Comparison of ENCODE assay signal across 12 mouse cellular contexts in genomic region chr1:37509437-37509836, GRCm38 (mm10).
"Had no signal": no experiment of that assay in that cellular context is flagged by ENCODE, and none has a peak within 500 bp of the region (broad histone marks: within the 10 kb centered on the region; RNA-seq: fewer than 3 reads in every experiment).

No protein-coding gene starts in this region.

- H3K27me3 ChIP-seq: limb, embryonic 12.5 days; liver, embryonic 13.5 days; lung, embryonic 15.5 days; megakaryocyte, embryonic 14.5 days; midbrain, embryonic 15.5 days had no signal

- H3K9me3 ChIP-seq: liver, embryonic 13.5 days; lung, embryonic 15.5 days; midbrain, embryonic 15.5 days had no signal

- H3K27ac ChIP-seq: limb, embryonic 12.5 days; liver, embryonic 13.5 days; lung, embryonic 15.5 days; macrophage; midbrain, embryonic 15.5 days; neural tube, embryonic 12.5 days had no signal

- H3K9ac ChIP-seq: limb, embryonic 12.5 days; liver, embryonic 13.5 days; liver, postnatal 0 days; lung, embryonic 15.5 days; midbrain, embryonic 15.5 days; neural tube, embryonic 12.5 days had no signal

- H3K4me3 ChIP-seq: limb, embryonic 12.5 days; liver, embryonic 13.5 days; lung, embryonic 15.5 days; megakaryocyte, embryonic 14.5 days; midbrain, embryonic 15.5 days; neural tube, embryonic 12.5 days had no signal

- DNase-seq: layer of hippocampus, adult 9-11 months; layer of hippocampus, postnatal 36 days; liver; liver, embryonic 13.5 days; liver, postnatal 0 days; lung, postnatal 14 days had no signal

- H3K36me3 ChIP-seq: limb, embryonic 12.5 days; liver, embryonic 13.5 days; lung, embryonic 15.5 days; midbrain, embryonic 15.5 days; neural tube, embryonic 12.5 days had no signal

- H3K4me1 ChIP-seq: neural tube, embryonic 12.5 days had no signal
